In genomic region chr16:41210055-41210454, GRCm38 (mm10) we compare ENCODE assay signal across 29 mouse cellular contexts.
"Had no signal": no experiment of that assay in that cellular context is flagged by ENCODE, and none has a peak within 500 bp of the region (broad histone marks: within the 10 kb centered on the region; RNA-seq: fewer than 3 reads in every experiment).

No protein-coding gene starts in this region.

- H3K4me1 ChIP-seq: embryonic facial prominence, embryonic 10.5 days; embryonic facial prominence, embryonic 12.5 days; embryonic facial prominence, embryonic 13.5 days; embryonic facial prominence, embryonic 15.5 days; forebrain, embryonic 10.5 days; forebrain, embryonic 12.5 days; forebrain, embryonic 13.5 days; forebrain, embryonic 15.5 days had no signal

- DNase-seq: cerebellum, adult 2 months; cerebellum, adult 8-10 months; cerebellum, adult 9-10 months; cerebellum, adult 9-11 months; cerebellum, postnatal 10 days; cerebellum, postnatal 14 days; cerebellum, postnatal 25 days; cerebellum, postnatal 36 days; embryo, embryonic 11 days; forebrain, postnatal 0 days; gastrocnemius, adult 2 months; gastrocnemius, postnatal 10 days; gastrocnemius, postnatal 14 days; gastrocnemius, postnatal 25 days; gastrocnemius, postnatal 36 days; heart, adult 11 months; heart, adult 18-20 months; heart, adult 2 months had no signal

- H3K4me2 ChIP-seq: embryonic facial prominence, embryonic 12.5 days; embryonic facial prominence, embryonic 13.5 days; embryonic facial prominence, embryonic 15.5 days; forebrain, embryonic 12.5 days; forebrain, embryonic 13.5 days; forebrain, embryonic 15.5 days had no signal

- H3K36me3 ChIP-seq: embryonic facial prominence, embryonic 10.5 days; embryonic facial prominence, embryonic 12.5 days; embryonic facial prominence, embryonic 13.5 days; embryonic facial prominence, embryonic 15.5 days; forebrain, embryonic 10.5 days; forebrain, embryonic 12.5 days; forebrain, embryonic 15.5 days had no signal

- H3K9me3 ChIP-seq: embryonic facial prominence, embryonic 10.5 days; embryonic facial prominence, embryonic 12.5 days; embryonic facial prominence, embryonic 13.5 days; embryonic facial prominence, embryonic 15.5 days; forebrain, embryonic 10.5 days; forebrain, embryonic 12.5 days; forebrain, embryonic 13.5 days; forebrain, embryonic 15.5 days had no signal

- ATAC-seq: forebrain, embryonic 13.5 days; forebrain, embryonic 14.5 days; forebrain, embryonic 15.5 days; forebrain, embryonic 16.5 days; forebrain, postnatal 0 days had no signal

- H3K9ac ChIP-seq: embryonic facial prominence, embryonic 12.5 days; embryonic facial prominence, embryonic 13.5 days; embryonic facial prominence, embryonic 15.5 days; forebrain, embryonic 12.5 days; forebrain, embryonic 13.5 days; forebrain, embryonic 15.5 days; forebrain, postnatal 0 days had no signal

- H3K4me3 ChIP-seq: embryonic facial prominence, embryonic 10.5 days; embryonic facial prominence, embryonic 12.5 days; embryonic facial prominence, embryonic 13.5 days; embryonic facial prominence, embryonic 15.5 days; erythroblast, embryonic 14.5 days; forebrain, embryonic 10.5 days; forebrain, embryonic 12.5 days; forebrain, embryonic 13.5 days; forebrain, embryonic 15.5 days; gastrocnemius, adult 2 months; heart, adult 2 months had no signal

- H3K27ac ChIP-seq: embryonic facial prominence, embryonic 10.5 days; embryonic facial prominence, embryonic 12.5 days; embryonic facial prominence, embryonic 13.5 days; embryonic facial prominence, embryonic 15.5 days; forebrain, embryonic 10.5 days; forebrain, embryonic 12.5 days; forebrain, embryonic 13.5 days; forebrain, embryonic 15.5 days; gastrocnemius, adult 2 months; heart, adult 2 months had no signal

- H3K27me3 ChIP-seq: embryonic facial prominence, embryonic 12.5 days; embryonic facial prominence, embryonic 13.5 days; embryonic facial prominence, embryonic 15.5 days; forebrain, embryonic 12.5 days; forebrain, embryonic 13.5 days; forebrain, embryonic 15.5 days had no signal
